Mouse (Mus musculus) liver, embryonic 11.5 days (tissue): Measurements from ENCODE around the gene Olfr273. TPM values are rescaled to one million over a fixed set of nuclear protein-coding genes. Genes with fewer than 3 reads are reported as not detected.

Experiments
- polyA plus RNA-seq: library from polyadenylated mRNA; unstranded; fragments of >200 nt; fragmentation: Nextera tagmentation; extraction: Ambion mirVana; gene quantifications from 2 replicates; pipeline ENCODE4 v1.2.1, GENCODE M21; 2014

Olfr273 gene
- polyA plus RNA-seq, 1 experiment from 2014 or later = not detected

Other genes with a start within 250 kb of the Olfr273 start
- not detected in 2 replicates for gene Olfr275, start 44.6 kb downstream of the Olfr273 start, polyA plus RNA-seq
- not detected in 2 replicates for gene Olfr272, start 59.9 kb upstream of the Olfr273 start, polyA plus RNA-seq
- not detected in 2 replicates for gene Olfr270, start 105.3 kb upstream of the Olfr273 start, polyA plus RNA-seq
- not detected in 2 replicates for gene Nipsnap3a, start 130.0 kb upstream of the Olfr273 start, polyA plus RNA-seq
- gene Nipsnap3b, start 152.6 kb upstream of the Olfr273 start, polyA plus RNA-seq = 67.4 and 75.1 TPM in 2 replicates